Mouse (Mus musculus): ENCODE results near the gene Lrrc23.
"Not testable (repeated sequence)": the region's sequence is repeated elsewhere in the genome, so short reads cannot be mapped to it uniquely, and the experiment has no call there.

The Lrrc23 gene

GRCm38 (mm10) chr6:124807986-124808357, 28.4 kb upstream of the Lrrc23 start:
- no peak for DNase-seq (ENCODE audit: low spot score in 2 of 2)

GRCm38 (mm10) chr6:124807366-124807765, 27.8 kb upstream of the Lrrc23 start:
- no peak for DNase-seq (ENCODE audit: low spot score in 2 of 2)

- DNase-seq (ENCODE audit: low spot score in 2 of 2): no peak
Observed at GRCm38 (mm10) chr6:124806446-124807140, 27.1 kb upstream of the Lrrc23 start.

- DNase-seq (ENCODE audit: low spot score in 2 of 2): peak; percentile 89 to 91
Observed at GRCm38 (mm10) chr6:124805341-124806321, 26.1 kb upstream of the Lrrc23 start.

- DNase-seq (ENCODE audit: low spot score in 2 of 2): no peak
Observed at GRCm38 (mm10) chr6:124804341-124804740, 24.8 kb upstream of the Lrrc23 start.

GRCm38 (mm10) chr6:124803691-124804090, 24.2 kb upstream of the Lrrc23 start:
- not testable (repeated sequence) for DNase-seq (ENCODE audit: low spot score in 2 of 2)

- no peak for DNase-seq (ENCODE audit: low spot score in 2 of 2)
Observed at GRCm38 (mm10) chr6:124803061-124803460, 23.5 kb upstream of the Lrrc23 start.

- DNase-seq (ENCODE audit: low spot score in 2 of 2): not testable (repeated sequence)
Observed at GRCm38 (mm10) chr6:124802400-124802799, 22.9 kb upstream of the Lrrc23 start.

GRCm38 (mm10) chr6:124796200-124796599, 16.7 kb upstream of the Lrrc23 start:
- DNase-seq (ENCODE audit: low spot score in 2 of 2): no peak

GRCm38 (mm10) chr6:124795781-124796180, 16.3 kb upstream of the Lrrc23 start:
- DNase-seq (ENCODE audit: low spot score in 2 of 2): no peak

- no peak for DNase-seq (ENCODE audit: low spot score in 2 of 2)
Observed at GRCm38 (mm10) chr6:124791911-124792310, 12.4 kb upstream of the Lrrc23 start.

GRCm38 (mm10) chr6:124790121-124790520, 10.6 kb upstream of the Lrrc23 start:
- no peak for DNase-seq (ENCODE audit: low spot score in 2 of 2)

GRCm38 (mm10) chr6:124789519-124789918, 10.0 kb upstream of the Lrrc23 start:
- no peak for DNase-seq (ENCODE audit: low spot score in 2 of 2)

GRCm38 (mm10) chr6:124787722-124788121, 8.2 kb upstream of the Lrrc23 start:
- no peak for DNase-seq (ENCODE audit: low spot score in 2 of 2)

GRCm38 (mm10) chr6:124786756-124787420, 7.4 kb upstream of the Lrrc23 start:
- DNase-seq (ENCODE audit: low spot score in 2 of 2): no peak

GRCm38 (mm10) chr6:124782436-124782835, 2.9 kb upstream of the Lrrc23 start:
- peak; percentile 49 to 50 for DNase-seq (ENCODE audit: low spot score in 2 of 2)

- DNase-seq (ENCODE audit: low spot score in 2 of 2): no peak
Observed at GRCm38 (mm10) chr6:124780917-124781316, 1.4 kb upstream of the Lrrc23 start.

GRCm38 (mm10) chr6:124779984-124780416, 473 bp upstream of the Lrrc23 start:
- no peak for DNase-seq (ENCODE audit: low spot score in 2 of 2)

GRCm38 (mm10) chr6:124770511-124770910, 9.0 kb downstream of the Lrrc23 start:
- no peak for DNase-seq (ENCODE audit: low spot score in 2 of 2)

GRCm38 (mm10) chr6:124770013-124770412, 9.5 kb downstream of the Lrrc23 start:
- DNase-seq (ENCODE audit: low spot score in 2 of 2): no peak

GRCm38 (mm10) chr6:124769101-124769765, 10.3 kb downstream of the Lrrc23 start, which contains the start of gene Eno2:
Gene Eno2, minus strand, starts transcription at chr6:124769673.
- peak in 1 of 2 experiments; percentile 50 for DNase-seq (ENCODE audit: low spot score in 2 of 2)

- DNase-seq (ENCODE audit: low spot score in 2 of 2): no peak
Observed at GRCm38 (mm10) chr6:124768704-124769044, 10.9 kb downstream of the Lrrc23 start.
